Mouse (Mus musculus) forebrain, embryonic 16.5 days (tissue): Measurements from ENCODE around the gene Fkbp1b. TPM values are rescaled to one million over a fixed set of nuclear protein-coding genes. Genes with fewer than 3 reads are reported as not detected.

ENCODE experiments used
- ATAC-seq: fragments of 200-750 bp; cut with Nextera tagmentation; 2 replicates; pipeline ENCODE4 v1.8.0; 2017; ENCODE audit warnings: mild to moderate bottlenecking, moderate library complexity
- H3K27ac ChIP-seq: fragments of 300-500 bp; sonication (generic); 2 replicates; pipeline ENCODE4 v1.5.1; 2014; ENCODE audit warnings: low read length, control low read depth
- H3K27me3 ChIP-seq: fragments of 300-500 bp; sonication (generic); replicated peaks from 2 replicates; pipeline ENCODE4 v1.6.1; 2014; ENCODE audit warnings: low read length; ENCODE audit not compliant: control insufficient read depth, insufficient read depth
- H3K36me3 ChIP-seq: fragments of 300-500 bp; sonication (generic); 2 replicates; pipeline ENCODE4 v1.6.1; 2014; ENCODE audit not compliant: control insufficient read depth, insufficient read depth
- H3K4me1 ChIP-seq: fragments of 300-500 bp; sonication (generic); replicated peaks from 2 replicates; pipeline ENCODE4 v1.6.1; 2014; ENCODE audit warnings: low read length; ENCODE audit not compliant: control insufficient read depth, insufficient read depth
- H3K4me2 ChIP-seq: fragments of 300-500 bp; sonication (generic); 2 replicates; pipeline ENCODE4 v1.6.1; 2014; ENCODE audit warnings: mild to moderate bottlenecking, low read length, control low read depth
- H3K4me3 ChIP-seq: fragments of 300-500 bp; sonication (generic); replicated peaks from 2 replicates; pipeline ENCODE4 v1.5.1; 2014; ENCODE audit warnings: mild to moderate bottlenecking, low read length, control low read depth
- H3K9ac ChIP-seq: fragments of 300-500 bp; sonication (generic); replicated peaks from 2 replicates; pipeline ENCODE4 v1.6.1; 2014; ENCODE audit warnings: low read depth, low read length, control low read depth
- H3K9me3 ChIP-seq: fragments of 300-500 bp; sonication (generic); 2 replicates; pipeline ENCODE4 v1.6.1; 2016; ENCODE audit warnings: low read length; ENCODE audit not compliant: control insufficient read depth
- WGBS: fragments of 180-500 bp; shearing (Covaris S2); extraction: QIAGEN DNeasy Blood & Tissue Kit; methylation state at CpG from one replicate; pipeline ENCODE4 v1.1.7; 2014; 5-methylcytosine and 5-hydroxymethylcytosine counted together
- polyA plus RNA-seq: library from polyadenylated mRNA; unstranded; fragments of >200 nt; fragmentation: Nextera tagmentation; extraction: Ambion mirVana; gene quantifications from 2 replicates; pipeline ENCODE4 v1.2.1, GENCODE M21; 2015

The Fkbp1b gene
- polyA plus RNA-seq, 1 experiment from 2014 or later: 25.5 TPM

- no peak for ATAC-seq
- Histone ChIP-seq H3K36me3 (no peaks in the 10 kb centered on the region), H3K9me3 (no peaks in the 10 kb centered on the region), H3K4me1 (no peaks in the 10 kb centered on the region), H3K27me3 (no peaks in the 10 kb centered on the region), H3K27ac (no peak overlapping the region), H3K4me2 (no peak overlapping the region), H3K9ac (no peak overlapping the region), H3K4me3 (no peak overlapping the region)
- 82% methylated on average over 2 of the region's 2 CpGs for WGBS
These were observed 56.9 kb downstream of the Fkbp1b start for GRCm38 (mm10) chr12:4784466-4784865.

DNA sequence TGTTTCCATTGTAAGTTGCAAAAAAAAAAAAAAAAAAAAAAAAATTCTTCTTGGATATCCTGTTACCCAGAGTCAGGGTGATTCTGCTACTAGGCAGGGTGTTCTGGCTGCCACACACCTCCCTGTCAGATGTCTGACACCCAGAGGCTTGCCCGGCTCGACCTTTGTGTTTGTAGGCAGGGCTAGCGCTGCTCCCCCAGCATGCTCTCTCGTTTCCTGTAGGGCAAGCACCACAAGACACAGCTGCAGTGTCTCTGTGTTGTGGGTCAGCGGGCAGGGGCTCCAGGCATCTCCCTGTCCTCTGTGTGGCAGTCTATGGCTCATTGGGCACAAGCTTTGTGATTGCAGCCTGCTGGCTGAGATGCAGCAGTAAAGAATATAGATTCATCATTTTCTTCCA, 57.8 kb downstream of the Fkbp1b start:
- WGBS: 72% methylated on average over 5 of the region's 5 CpGs
- H3K27ac ChIP-seq: no peak overlapping the region

More for the DNA sequence above, 57.8 kb downstream of the Fkbp1b start:
- Histone ChIP-seq H3K4me1 (no peaks in the 10 kb centered on the region), H3K4me2 (no peak overlapping the region), H3K9ac (no peak overlapping the region), H3K27me3 (no peaks in the 10 kb centered on the region), H3K4me3 (no peak overlapping the region), H3K36me3 (no peaks in the 10 kb centered on the region), H3K9me3 (no peaks in the 10 kb centered on the region)
- ATAC-seq: no peak

Other genes with a start within 250 kb of the Fkbp1b start
- gene Itsn2, start 249.0 kb downstream of the Fkbp1b start, polyA plus RNA-seq: 21.4 and 24.9 TPM in 2 replicates
- gene Gm3625, start 248.7 kb downstream of the Fkbp1b start, polyA plus RNA-seq: not detected in 2 replicates
- 0.73 and 1.0 TPM in 2 replicates for gene Fam228a, start 103.2 kb downstream of the Fkbp1b start, polyA plus RNA-seq
- 11.3 and 12.5 TPM in 2 replicates for gene Pfn4, start 72.6 kb downstream of the Fkbp1b start, polyA plus RNA-seq
- 5.1 and 6.7 TPM in 2 replicates for gene Fam228b, start 72.3 kb downstream of the Fkbp1b start, polyA plus RNA-seq
- gene Sf3b6, start 24.0 kb downstream of the Fkbp1b start, polyA plus RNA-seq: 233 and 243 TPM in 2 replicates
- gene Wdcp, start 1.7 kb upstream of the Fkbp1b start, polyA plus RNA-seq: 13.3 and 13.5 TPM in 2 replicates
- gene Mfsd2b, start 32.8 kb upstream of the Fkbp1b start, polyA plus RNA-seq: 0.82 and 1.3 TPM in 2 replicates
- 45.2 and 49.9 TPM in 2 replicates for gene Ubxn2a, start 66.1 kb upstream of the Fkbp1b start, polyA plus RNA-seq
- 10.6 and 11.2 TPM in 2 replicates for gene Atad2b, start 75.8 kb upstream of the Fkbp1b start, polyA plus RNA-seq